Mouse (Mus musculus): ENCODE measurements around the gene Gm5141.
"Not testable (repeated sequence)": the region's sequence is repeated elsewhere in the genome, so short reads cannot be mapped to it uniquely, and the experiment has no call there.

- not testable (repeated sequence) for TF ChIP-seq CTCF (IDR thresholded peaks at IDR 0.05; ENCODE audit: borderline replicate concordance, extremely low read depth, insufficient read depth, insufficient read length); POLR2A (IDR thresholded peaks at IDR 0.05; ENCODE audit: borderline replicate concordance, extremely low read depth, insufficient read depth, insufficient read length, poor library complexity, severe bottlenecking)
Observed at GRCm38 (mm10) chr13:62785199-62786134, at the start of gene Gm5141.
